Mouse (Mus musculus): ENCODE results near the gene Rnf115. TPM values are rescaled to one million over a fixed set of nuclear protein-coding genes. Genes with fewer than 3 reads are reported as not detected.

Gene Rnf115
- 10 to 100 TPM; 68.7 to 72.3 TPM for total RNA-seq (2023)

DNA sequence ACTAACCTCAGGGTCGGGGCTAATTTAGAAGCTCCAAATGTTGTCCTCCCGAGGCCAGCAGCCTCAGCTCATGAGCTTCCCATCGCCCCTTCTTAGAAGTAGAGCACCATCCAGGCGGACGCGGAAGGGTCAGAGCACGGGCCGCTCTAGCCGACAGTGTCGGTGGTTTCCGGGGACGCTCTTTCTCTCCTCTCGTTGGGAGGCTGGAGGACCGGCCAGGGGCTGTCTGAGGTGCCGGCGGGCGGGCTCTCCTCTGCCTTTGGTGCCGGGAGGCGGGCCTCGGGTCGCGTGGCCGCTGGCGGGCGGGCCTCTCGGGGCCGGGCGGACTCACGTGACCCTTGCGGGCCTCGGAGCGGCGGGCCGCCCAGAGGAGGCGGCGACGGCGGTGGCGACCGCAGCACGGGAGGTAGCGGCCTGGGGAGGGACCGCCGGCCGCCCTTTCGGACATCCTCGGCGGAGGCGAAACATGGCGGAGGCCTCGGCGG, at the start of gene Rnf115, which contains the start of gene Polr3c:
Gene Rnf115 (plus strand): TSS at position 322 of the 485 bp plus-strand sequence.
Gene Polr3c (minus strand): TSS at position 286 of the 485 bp plus-strand sequence.

DNA sequence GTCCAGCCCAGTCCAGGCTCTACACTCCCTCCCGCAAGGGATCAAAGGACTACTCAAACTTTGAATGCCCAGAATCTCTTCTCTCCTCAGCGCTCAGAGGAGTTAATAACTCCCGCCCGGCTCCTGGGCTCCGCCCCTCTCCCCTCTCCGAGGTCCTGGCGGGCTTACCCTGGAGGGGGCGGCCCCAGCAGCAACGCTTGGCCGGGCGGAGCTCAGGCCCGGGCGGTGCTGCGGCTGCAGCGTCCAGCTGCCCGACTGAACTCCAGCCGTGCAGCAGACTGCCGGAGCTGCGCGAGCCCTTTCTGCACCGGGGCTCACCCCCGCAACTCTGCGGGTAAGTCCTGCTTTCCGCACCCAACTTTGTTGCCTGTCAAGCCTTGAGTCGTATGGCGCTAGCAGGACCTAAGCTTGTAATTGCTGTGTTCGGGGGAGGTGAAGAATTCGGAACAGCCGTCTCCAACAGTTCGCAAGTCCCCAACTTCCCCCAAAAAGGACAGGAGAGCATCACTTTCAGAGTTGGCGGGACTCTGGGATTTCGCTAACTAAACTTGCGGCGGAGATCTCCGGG, 31.2 kb upstream of the Rnf115 start, which contains the start of gene Pias3:
Gene Pias3 (plus strand): TSS at position 187 of the 568 bp plus-strand sequence.

GRCm38 (mm10) chr3:96707903-96708683, 19.4 kb upstream of the Rnf115 start, which contains the start of gene Nudt17:
TSS of gene Nudt17 (minus strand) at chr3:96708562.

GRCm38 (mm10) chr3:96828984-96829383, 101.5 kb downstream of the Rnf115 start, which contains the start of the genes Pdzk1 and Cd160:
TSS of gene Pdzk1 (plus strand) at chr3:96829284.
TSS of gene Cd160 (minus strand) at chr3:96829351.

Other genes starting within 250 kb of the Rnf115 start
- gene Hfe2, start 202.5 kb upstream of the Rnf115 start, total RNA-seq (2023): not detected
- 100 to 1,000 TPM; 413 to 415 TPM for gene Txnip, start 169.7 kb upstream of the Rnf115 start, total RNA-seq (2023)
- not detected for gene Gm16253, start 150.7 kb upstream of the Rnf115 start, total RNA-seq (2023)
- gene Polr3gl, start 133.5 kb upstream of the Rnf115 start, total RNA-seq (2023): 10 to 100 TPM; 26.4 to 27.8 TPM
- gene Ankrd34a, start 131.0 kb upstream of the Rnf115 start, total RNA-seq (2023): not detected
- gene Lix1l, start 126.5 kb upstream of the Rnf115 start, total RNA-seq (2023): 1 to 10 TPM; 1.7 to 2.1 TPM
- 10 to 100 TPM; 65.6 to 86.9 TPM for gene Rbm8a, start 97.7 kb upstream of the Rnf115 start, total RNA-seq (2023)
- gene Pex11b, start 92.3 kb upstream of the Rnf115 start, total RNA-seq (2023): 10 to 100 TPM; 27.2 to 27.4 TPM
- gene Gm42957, start 92.2 kb upstream of the Rnf115 start, total RNA-seq (2023): not detected
- gene Itga10, start 82.1 kb upstream of the Rnf115 start, total RNA-seq (2023): 1 to 10 TPM; 1.4 to 2.3 TPM
- gene Ankrd35, start 57.5 kb upstream of the Rnf115 start, total RNA-seq (2023): not detected
- gene Pias3, start 31.3 kb upstream of the Rnf115 start, total RNA-seq (2023): 10 to 100 TPM; 30.4 to 43.8 TPM
- gene Nudt17, start 19.1 kb upstream of the Rnf115 start, total RNA-seq (2023): 1 to 10 TPM; 3.1 to 3.5 TPM
- gene Polr3c, start within 50 bp of the Rnf115 start, total RNA-seq (2023): 10 to 100 TPM; 46.0 to 48.7 TPM
- gene Pdzk1, start 101.6 kb downstream of the Rnf115 start, total RNA-seq (2023): not detected
- not detected for gene Cd160, start 101.7 kb downstream of the Rnf115 start, total RNA-seq (2023)
- not detected for gene Gja5, start 177.0 kb downstream of the Rnf115 start, total RNA-seq (2023)
- 10 to 100 TPM; 10.8 to 14.1 TPM for gene Gpr89, start 177.7 kb downstream of the Rnf115 start, total RNA-seq (2023)
- gene Gja8, start 198.4 kb downstream of the Rnf115 start, total RNA-seq (2023): not detected